In genomic region chr3:34667881-34668817, GRCm38 (mm10) we compare ENCODE assay signal across 14 mouse cellular contexts. TPM values are rescaled to one million over a fixed set of nuclear protein-coding genes. Genes with fewer than 3 reads are reported as not detected.
DNase-seq lines count a peak whose midpoint lies in the region; ATAC-seq and TF ChIP-seq lines count a peak whose summit lies in the region.
"Had no signal": no experiment of that assay in that cellular context is flagged by ENCODE, and none has a peak within 500 bp of the region (broad histone marks: within the 10 kb centered on the region; RNA-seq: fewer than 3 reads in every experiment).

No protein-coding gene starts in this region.

- H3K9ac ChIP-seq in ES-Bruce4 (ENCODE audit: low read depth, poor library complexity, severe bottlenecking), result no peak overlapping the region
- no peak overlapping the region for H3K9ac ChIP-seq in forebrain, embryonic 16.5 days (replicated peaks; ENCODE audit: low read depth, low read length)
- H3K9ac ChIP-seq: embryonic facial prominence, embryonic 15.5 days had no signal

- TF ChIP-seq POLR2A in ES-Bruce4 (IDR thresholded peaks at IDR 0.05; ENCODE audit: insufficient read depth, low read length), result no peak
- no peak for TF ChIP-seq POLR2A in myocyte (IDR thresholded peaks at IDR 0.05; ENCODE audit: insufficient read length, low read depth)

- H3K36me3 ChIP-seq in ES-Bruce4 (ENCODE audit: control insufficient read depth, insufficient read depth, low read length, poor library complexity, severe bottlenecking) (no peaks in the 10 kb centered on the region), myocyte (ENCODE audit: control insufficient read depth, insufficient read depth) (no peaks in the 10 kb centered on the region)
- no peaks in the 10 kb centered on the region for H3K36me3 ChIP-seq in forebrain, embryonic 16.5 days (ENCODE audit: control insufficient read depth, insufficient read depth)
- H3K36me3 ChIP-seq: embryonic facial prominence, embryonic 15.5 days had no signal

- DNase-seq in embryo, embryonic 10 days (ENCODE audit: low spot score), result peak; percentile 75
- no peak for DNase-seq in right cerebral cortex, adult 18-20 months
- DNase-seq in adrenal gland, postnatal 14 days, result no peak
- DNase-seq in gastrocnemius, postnatal 36 days, result no peak
- DNase-seq: cerebellum, adult 2 months; kidney, postnatal 10 days; lung, postnatal 14 days had no signal

- H3K4me2 ChIP-seq in forebrain, embryonic 16.5 days (ENCODE audit: low read length), result peak overlapping the region; percentile 22
- peak overlapping the region; percentile 48 for H3K4me2 ChIP-seq in myocyte (ENCODE audit: low read depth)
- H3K4me2 ChIP-seq: embryonic facial prominence, embryonic 15.5 days had no signal

- H3K27ac ChIP-seq in ES-Bruce4 (ENCODE audit: insufficient read depth, low read length), result peak overlapping the region; percentile 78
- H3K27ac ChIP-seq in forebrain, embryonic 16.5 days (ENCODE audit: low read length), result peak overlapping the region; percentile 56
- H3K27ac ChIP-seq: embryonic facial prominence, embryonic 15.5 days had no signal

- H3K9me3 ChIP-seq in ES-Bruce4 (replicated peaks; ENCODE audit: control insufficient read depth, insufficient read depth, low read length, poor library complexity, severe bottlenecking), result no peaks in the 10 kb centered on the region
- H3K9me3 ChIP-seq in forebrain, embryonic 16.5 days (ENCODE audit: control insufficient read depth, low read length), result no peaks in the 10 kb centered on the region
- H3K9me3 ChIP-seq: embryonic facial prominence, embryonic 15.5 days had no signal

- intact Hi-C loops in gastrocnemius, postnatal 36 days (cut with DNase I), result no loop called here

- H3ac ChIP-seq in myocyte (ENCODE audit: control insufficient read depth, insufficient read length), result no peak overlapping the region

- H3K4me3 ChIP-seq in ES-Bruce4 (ENCODE audit: low read depth, low read length) (no peak overlapping the region; the same call in 1 of the 2 replicates), myocyte (no peak overlapping the region)
- no peak overlapping the region for H3K4me3 ChIP-seq in forebrain, embryonic 16.5 days (replicated peaks; ENCODE audit: low read length)
- H3K4me3 ChIP-seq: embryonic facial prominence, embryonic 15.5 days had no signal

- H3K4me1 ChIP-seq in ES-Bruce4 (ENCODE audit: control insufficient read depth, insufficient read depth, low read length), result peaks cover 13% of the 10 kb centered on the region
- peaks cover 63% of the 10 kb centered on the region for H3K4me1 ChIP-seq in forebrain, embryonic 16.5 days (replicated peaks; ENCODE audit: control insufficient read depth, insufficient read depth, low read length)

- no peak for ATAC-seq in forebrain, embryonic 16.5 days
- no peak for ATAC-seq in inflammation-experienced regulatory T-cells, adult 6 months

- H3K27me3 ChIP-seq in ES-Bruce4 (ENCODE audit: control insufficient read depth, insufficient read depth, low read length, poor library complexity, severe bottlenecking) (no peaks in the 10 kb centered on the region), myocyte (ENCODE audit: control insufficient read depth, insufficient read depth, insufficient read length) (peaks cover 17% of the 10 kb centered on the region)
- H3K27me3 ChIP-seq in forebrain, embryonic 16.5 days (replicated peaks; ENCODE audit: control insufficient read depth, insufficient read depth, low read length), result no peaks in the 10 kb centered on the region

- H3K79me2 ChIP-seq in myocyte (ENCODE audit: control insufficient read depth, insufficient read depth), result no peaks in the 10 kb centered on the region

- no peak for TF ChIP-seq CTCF in ES-Bruce4 (IDR thresholded peaks at IDR 0.05; ENCODE audit: low read depth, low read length)

- peak; percentile 99 for TF ChIP-seq EP300 in ES-Bruce4 (IDR thresholded peaks at IDR 0.05; ENCODE audit: insufficient read depth, low read depth, low read length)

- 3% methylated on average over 18 of the region's 18 CpGs for WGBS in forebrain, embryonic 16.5 days

TF ChIP-seq in myocyte, 11 proteins besides CTCF, POLR2A, EP300 and RAD21:
- TF ChIP-seq MYOD1 (IDR thresholded peaks at IDR 0.05; ENCODE audit: control insufficient read depth in 1 of 3, insufficient read length in 2 of 3, low read depth in 2 of 3), result no peak
- TF ChIP-seq CEBPB (IDR thresholded peaks at IDR 0.05; ENCODE audit: insufficient read depth, poor library complexity, severe bottlenecking), result 0 out of 2 replicates have a peak, but pooled peaks have one; percentile 41

RNA-seq across cellular contexts. Expression of gene Sox2, which starts 17.9 kb away (rescaled TPM):
- polyA plus RNA-seq in ES-Bruce4 (2011; ENCODE audit: insufficient read depth, insufficient read length, low read depth, missing spikeins) (400 and 407 TPM in 2 replicates), myocyte (2012; fragmentation: generic; extraction: Trizol) (not detected)
- 20.8 and 24.0 TPM in 2 replicates for polyA plus RNA-seq in forebrain, embryonic 16.5 days (2015; fragmentation: Nextera tagmentation; extraction: Ambion mirVana)
- total RNA-seq in adrenal gland, postnatal 14 days (2021), result 0.63 and 0.75 TPM in 2 replicates
- not detected for total RNA-seq in gastrocnemius, postnatal 36 days (2021)
- not detected for polyA plus RNA-seq in inflammation-experienced regulatory T-cells, adult 6 months (2017; shearing (Covaris generic))
- total RNA-seq: hematopoietic stem cell, adult 5-6 weeks; liver, adult 2 months had no signal
- polyA plus RNA-seq: liver, adult 2 months had no signal

Comparison
In these comparisons a context has a peak if more than half of its experiments do, and no peak if none do; other contexts are left out.
1. RNA of gene Sox2, which starts 17.9 kb away (polyA plus RNA-seq): 400 to 407 TPM in ES-Bruce4 and 20.8 to 24.0 TPM in forebrain, embryonic 16.5 days; not detected in myocyte (single experiment) and not detected in inflammation-experienced regulatory T-cells, adult 6 months; every median in the first group is over 10 times any median in the second.